Mouse (Mus musculus): ENCODE data around the gene Coq9. TPM values are rescaled to one million over a fixed set of nuclear protein-coding genes. Genes with fewer than 3 reads are reported as not detected.

Coq9 gene
- total and polyA plus RNA-seq, 3 experiments = 48.5 to 82.2 (median 68.8) TPM

DNA sequence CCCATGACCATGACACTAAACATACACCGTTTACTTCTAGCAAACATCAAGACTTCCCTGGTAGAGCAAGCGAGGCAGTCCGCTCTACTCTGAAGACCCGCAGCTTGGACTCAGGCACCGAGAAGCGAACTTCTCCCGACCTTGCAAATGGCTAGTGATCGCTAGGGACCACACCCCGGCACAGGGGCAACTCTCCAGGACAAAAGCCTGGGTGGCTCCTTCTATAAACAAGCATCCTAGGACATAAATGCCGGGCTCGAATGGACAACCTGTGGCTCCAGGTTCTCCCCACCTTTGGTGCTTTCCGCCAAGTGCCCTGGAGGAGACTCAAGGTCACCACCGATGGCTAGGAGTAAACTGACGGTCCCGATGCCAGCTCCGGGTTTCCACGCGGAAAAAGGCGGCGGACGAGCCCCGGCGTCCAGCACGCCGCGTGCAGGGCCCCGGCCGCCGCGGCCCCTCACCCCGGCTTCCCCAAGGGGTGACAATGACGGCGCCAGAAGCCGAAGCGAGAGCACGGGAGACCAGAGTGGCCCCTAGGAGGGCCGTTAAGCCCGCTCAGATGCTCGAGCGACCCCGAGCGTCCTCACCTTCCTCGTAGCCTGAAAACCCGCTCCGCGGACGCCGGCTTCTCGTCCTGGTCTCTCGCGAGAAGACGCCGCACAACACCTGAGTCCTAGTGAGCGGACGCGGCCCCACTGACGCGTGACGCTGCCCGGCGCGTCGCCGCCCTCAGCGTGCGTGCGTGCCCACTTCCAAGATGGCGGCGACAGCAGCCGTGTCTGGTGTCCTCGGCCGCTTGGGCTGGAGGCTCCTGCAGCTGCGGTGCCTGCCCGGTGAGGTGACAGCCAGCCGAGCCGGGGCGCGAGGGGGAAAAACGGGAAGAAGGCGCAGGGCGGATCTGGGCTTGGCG, at the start of gene Coq9, which contains the start of gene Ciapin1 (continued):
- TF ChIP-seq EP300 (IDR thresholded peaks at IDR 0.05; ENCODE audit: low read length) = no peak

DNA sequence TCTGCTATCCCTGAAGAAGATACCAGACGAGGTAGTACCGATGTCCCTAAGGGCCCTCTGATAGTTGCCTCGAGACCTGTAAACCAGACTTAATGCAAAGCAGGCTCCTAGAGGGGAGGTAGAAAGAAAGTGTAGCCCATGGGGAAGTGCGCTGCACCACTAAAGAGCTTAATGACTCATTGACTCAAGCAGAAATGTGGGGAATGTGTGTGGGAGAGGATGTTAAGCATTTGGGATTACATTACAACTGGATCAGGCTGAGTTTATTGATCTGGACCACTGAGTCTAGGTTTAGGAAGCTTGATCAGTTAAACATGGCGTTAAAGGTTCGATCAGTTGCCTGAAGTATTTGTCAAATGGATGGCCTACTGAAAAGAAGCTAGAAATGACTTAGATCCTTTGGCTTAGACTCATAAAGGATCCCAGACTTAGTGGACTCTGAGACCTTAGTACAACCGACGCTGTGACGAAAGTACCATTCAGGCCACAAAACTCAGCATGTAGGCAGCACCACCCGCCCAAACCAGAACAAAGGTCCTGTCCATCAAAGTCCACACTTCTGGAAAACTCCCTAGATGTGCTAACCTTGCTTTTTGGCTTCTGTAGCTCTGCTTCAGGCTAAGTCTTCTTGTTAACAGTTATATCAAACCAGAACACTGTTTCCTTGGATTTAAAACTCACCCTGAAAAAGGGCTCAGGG, 48.7 kb upstream of the Coq9 start:
- H3K36me3 ChIP-seq (replicated peaks in 1 of 2; ENCODE audit: control insufficient read depth in 1 of 2, insufficient read depth in 1 of 2, low read length in 1 of 2) = no peaks in the 10 kb centered on the region
- no peak for DNase-seq (ENCODE audit: extremely low read depth)
- in situ Hi-C loops (cut with MboI; ENCODE audit: low pct_ligation_motif_present, low pct_unique_long_range_greater_than_20kb, low sequenced_read_pairs) (no loop called here), dilution Hi-C loops (cut with MboI; ENCODE audit: extremely low pct_ligation_motif_present, extremely low pct_unique_long_range_greater_than_20kb, low sequenced_read_pairs) (no loop called here)
- TF ChIP-seq EP300 (IDR thresholded peaks at IDR 0.05; ENCODE audit: low read length) (peak; percentile 1; the same call in 1 of the 2 replicates), POLR2AphosphoS2 (IDR thresholded peaks at IDR 0.05; ENCODE audit: low read depth, low read length) (no peak)
- no peak overlapping the region for H3K4me2 ChIP-seq (ENCODE audit: insufficient read depth, low read depth, poor library complexity, severe bottlenecking)
- H3K27me3 ChIP-seq (replicated peaks) = no peaks in the 10 kb centered on the region
- no peaks in the 10 kb centered on the region for H3K79me2 ChIP-seq (replicated peaks; ENCODE audit: control insufficient read depth, extremely low read depth, insufficient read depth, poor library complexity, severe bottlenecking)
- H3K27ac ChIP-seq (ENCODE audit: insufficient read depth, low read depth) = no peak overlapping the region
- H3K4me1 ChIP-seq (ENCODE audit: control insufficient read depth in 1 of 2, insufficient read depth in 2 of 2) = peaks cover 17 to 53% of the 10 kb centered on the region in 2 experiments
- no peak overlapping the region for H3K4me3 ChIP-seq (replicated peaks in 1 of 3; ENCODE audit: low read depth in 2 of 3, low read length in 2 of 3, poor library complexity in 1 of 3)
- no peaks in the 10 kb centered on the region for H3K9me3 ChIP-seq (replicated peaks; ENCODE audit: low read length)
- no peak overlapping the region for H3K9ac ChIP-seq (ENCODE audit: insufficient read depth, low read depth)

DNA sequence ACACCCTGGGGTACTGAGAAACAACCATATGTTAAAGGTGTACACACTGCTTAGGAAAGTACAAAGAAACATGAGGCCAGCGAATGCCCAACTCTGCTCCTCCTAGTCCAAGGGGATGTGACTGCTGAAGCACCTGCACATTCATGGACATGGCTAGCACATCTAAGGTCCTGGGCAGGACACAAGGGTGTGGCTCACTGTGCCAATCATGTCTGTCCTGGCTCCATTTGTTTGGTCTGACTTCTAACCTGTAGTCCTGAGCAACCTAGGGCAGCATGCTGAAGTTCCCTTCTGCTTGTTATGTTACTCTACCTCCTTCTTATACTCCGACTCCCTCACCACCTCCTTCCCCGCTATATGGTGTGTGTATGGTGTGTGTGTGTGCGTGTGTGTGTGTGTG, 43.8 kb upstream of the Coq9 start:
- DNase-seq (ENCODE audit: extremely low read depth) = no peak
- in situ Hi-C loops (cut with MboI; ENCODE audit: low pct_ligation_motif_present, low pct_unique_long_range_greater_than_20kb, low sequenced_read_pairs) = no loop called here
- Histone ChIP-seq H3K4me3 (replicated peaks in 1 of 3; ENCODE audit: low read depth in 2 of 3, low read length in 2 of 3, poor library complexity in 1 of 3) (no peak overlapping the region), H3K36me3 (replicated peaks in 1 of 2; ENCODE audit: control insufficient read depth in 1 of 2, insufficient read depth in 1 of 2, low read length in 1 of 2) (no peaks in the 10 kb centered on the region), H3K4me1 (ENCODE audit: control insufficient read depth in 1 of 2, insufficient read depth in 2 of 2) (peaks cover 0 to 6% of the 10 kb centered on the region in 2 experiments; a peak in 2 of 4 replicates), H3K27ac (ENCODE audit: insufficient read depth, low read depth) (no peak overlapping the region), H3K79me2 (replicated peaks; ENCODE audit: control insufficient read depth, extremely low read depth, insufficient read depth, poor library complexity, severe bottlenecking) (no peaks in the 10 kb centered on the region), H3K9me3 (replicated peaks; ENCODE audit: low read length) (no peaks in the 10 kb centered on the region), H3K9ac (ENCODE audit: insufficient read depth, low read depth) (no peak overlapping the region), H3K27me3 (replicated peaks) (no peaks in the 10 kb centered on the region), H3K4me2 (ENCODE audit: insufficient read depth, low read depth, poor library complexity, severe bottlenecking) (no peak overlapping the region)
- TF ChIP-seq MAFK (IDR thresholded peaks at IDR 0.05; ENCODE audit: insufficient replicate concordance, low read length) (no peak), ZMIZ1 (IDR thresholded peaks at IDR 0.05; ENCODE audit: low read depth, low read length) (no peak), NRF1 (IDR thresholded peaks at IDR 0.05; ENCODE audit: low read depth, low read length) (no peak), SMC3 (IDR thresholded peaks at IDR 0.05; ENCODE audit: low read depth, low read length) (no peak), E2F4 (IDR thresholded peaks at IDR 0.05; ENCODE audit: insufficient replicate concordance, low read depth, low read length) (no peak), MAZ (IDR thresholded peaks at IDR 0.05; ENCODE audit: low read depth, low read length) (no peak), TCF12 (IDR thresholded peaks at IDR 0.05; ENCODE audit: low read depth, low read length) (no peak), PAX5 (IDR thresholded peaks at IDR 0.05; ENCODE audit: low read length) (no peak), POLR2A (IDR thresholded peaks at IDR 0.05; ENCODE audit: low read depth, low read length) (no peak), MAX (IDR thresholded peaks at IDR 0.05; ENCODE audit: low read length) (no peak), EP300 (IDR thresholded peaks at IDR 0.05; ENCODE audit: low read length) (no peak), USF2 (conservative IDR thresholded peaks at IDR 0.05; ENCODE audit: low read depth, low read length) (no peak)
- dilution Hi-C loops (cut with MboI; ENCODE audit: extremely low pct_ligation_motif_present, extremely low pct_unique_long_range_greater_than_20kb, low sequenced_read_pairs) = no loop called here

Data from CH12.LX (cell line).